Mouse (Mus musculus) neural tube, embryonic 11.5 days (tissue): ENCODE data around the gene Slco1c1. TPM values are rescaled to one million over a fixed set of nuclear protein-coding genes. Genes with fewer than 3 reads are reported as not detected.

Experiments
- ATAC-seq: fragments of 200-750 bp; cut with Nextera tagmentation; 2 replicates; pipeline ENCODE4 v1.8.0; 2017; ENCODE audit warnings: moderate number of reproducible peaks, mild to moderate bottlenecking, moderate TSS enrichment, moderate library complexity; ENCODE audit not compliant: insufficient read depth, low FRiP score, low TSS enrichment
- DNase-seq: peaks from one replicate; pipeline ENCODE4 v3.0.0-alpha.2; 2015; ENCODE audit warnings: low spot score
- H3K27ac ChIP-seq: fragments of 300-500 bp; sonication (generic); 2 replicates; pipeline ENCODE4 v1.5.1; 2014; ENCODE audit warnings: low read depth, mild to moderate bottlenecking, low read length
- H3K27me3 ChIP-seq: fragments of 300-500 bp; sonication (generic); 2 replicates; pipeline ENCODE4 v1.6.1; 2014; ENCODE audit warnings: mild to moderate bottlenecking, low read length, mixed read lengths; ENCODE audit not compliant: control insufficient read depth, insufficient read depth
- H3K36me3 ChIP-seq: fragments of 300-500 bp; sonication (generic); 2 replicates; pipeline ENCODE4 v1.6.1; 2014; ENCODE audit warnings: mild to moderate bottlenecking, low read length, moderate library complexity, mixed read lengths; ENCODE audit not compliant: control insufficient read depth, insufficient read depth
- H3K4me1 ChIP-seq: fragments of 300-500 bp; sonication (generic); 2 replicates; pipeline ENCODE4 v1.6.1; 2014; ENCODE audit warnings: low read length, mixed read lengths; ENCODE audit not compliant: control insufficient read depth, insufficient read depth
- H3K4me2 ChIP-seq: fragments of 300-500 bp; sonication (generic); 2 replicates; pipeline ENCODE4 v1.6.1; 2014; ENCODE audit warnings: low read depth, mild to moderate bottlenecking, moderate library complexity
- H3K4me3 ChIP-seq: fragments of 300-500 bp; sonication (generic); 2 replicates; pipeline ENCODE4 v1.5.1; 2014; ENCODE audit warnings: low read depth, low read length
- H3K9ac ChIP-seq: fragments of 300-500 bp; sonication (generic); 2 replicates; pipeline ENCODE4 v1.6.1; 2014; ENCODE audit warnings: mild to moderate bottlenecking, low read length
- H3K9me3 ChIP-seq: fragments of 300-500 bp; sonication (generic); 2 replicates; pipeline ENCODE4 v1.6.1; 2016; ENCODE audit warnings: low read length; ENCODE audit not compliant: control insufficient read depth
- WGBS: fragments of 180-500 bp; shearing (Covaris S2); extraction: QIAGEN DNeasy Blood & Tissue Kit; methylation state at CpG from one replicate; pipeline ENCODE4 v1.1.7; 2014; 5-methylcytosine and 5-hydroxymethylcytosine counted together
- polyA plus RNA-seq: library from polyadenylated mRNA; unstranded; fragments of >200 nt; fragmentation: Nextera tagmentation; extraction: Ambion mirVana; gene quantifications from 2 replicates; pipeline ENCODE4 v1.2.1, GENCODE M21; 2014

Gene Slco1c1
- polyA plus RNA-seq, 1 experiment from 2014 or later: 0.77 TPM

- no peak overlapping the region for H3K27ac ChIP-seq
- no peaks in the 10 kb centered on the region for H3K4me1 ChIP-seq
- H3K36me3 ChIP-seq: no peaks in the 10 kb centered on the region
- WGBS: 65% methylated on average over 9 of the region's 9 CpGs
- H3K4me2 ChIP-seq: no peak overlapping the region
- no peak for ATAC-seq
- H3K27me3 ChIP-seq: no peaks in the 10 kb centered on the region
- no peaks in the 10 kb centered on the region; the same call in 1 of the 2 replicates for H3K9me3 ChIP-seq
- H3K4me3 ChIP-seq: no peak overlapping the region
- H3K9ac ChIP-seq: no peak overlapping the region
- no peak for DNase-seq
Observed at GRCm38 (mm10) chr6:141600940-141601339, 76.8 kb downstream of the Slco1c1 start.

- 80% methylated on average over 2 of the region's 2 CpGs for WGBS
- Histone ChIP-seq H3K4me1 (no peaks in the 10 kb centered on the region), H3K4me2 (no peak overlapping the region), H3K36me3 (no peaks in the 10 kb centered on the region), H3K27me3 (no peaks in the 10 kb centered on the region), H3K4me3 (no peak overlapping the region), H3K9me3 (no peaks in the 10 kb centered on the region), H3K9ac (no peak overlapping the region), H3K27ac (no peak overlapping the region)
- DNase-seq: no peak
- no peak for ATAC-seq
Observed at GRCm38 (mm10) chr6:141610702-141611260, 86.6 kb downstream of the Slco1c1 start.

GRCm38 (mm10) chr6:141614017-141614416 is 89.8 kb downstream of the Slco1c1 start:
- H3K9ac ChIP-seq: no peak overlapping the region
- H3K4me3 ChIP-seq: no peak overlapping the region
- DNase-seq: no peak
- H3K9me3 ChIP-seq: no peaks in the 10 kb centered on the region
- H3K36me3 ChIP-seq: no peaks in the 10 kb centered on the region
- ATAC-seq: no peak
- H3K27ac ChIP-seq: no peak overlapping the region
- H3K4me1 ChIP-seq: no peaks in the 10 kb centered on the region
- H3K27me3 ChIP-seq: no peaks in the 10 kb centered on the region
- no peak overlapping the region for H3K4me2 ChIP-seq

- Histone ChIP-seq H3K9me3 (no peaks in the 10 kb centered on the region), H3K27ac (no peak overlapping the region), H3K36me3 (no peaks in the 10 kb centered on the region), H3K27me3 (no peaks in the 10 kb centered on the region), H3K4me2 (no peak overlapping the region), H3K4me3 (no peak overlapping the region), H3K9ac (no peak overlapping the region), H3K4me1 (no peaks in the 10 kb centered on the region)
- no peak for DNase-seq
- WGBS: 88% methylated on average over 3 of the region's 3 CpGs
- no peak for ATAC-seq
Observed at GRCm38 (mm10) chr6:141615348-141615747, 91.2 kb downstream of the Slco1c1 start.

Other genes with a start within 250 kb of the Slco1c1 start
- gene Slco1b2, start 105.2 kb downstream of the Slco1c1 start, polyA plus RNA-seq: 0.08 TPM in 1 of 2 replicates, not detected in the other
- not detected in 2 replicates for gene Gm5724, start 249.4 kb downstream of the Slco1c1 start, polyA plus RNA-seq